Mouse (Mus musculus) thymus, adult 18-20 months (tissue): Measurements from ENCODE around the gene Unc45a.

Experiments
- DNase-seq, 2 experiments: peaks; one replicate each; pipeline ENCODE4 v3.0.0; 2022; ENCODE audit warnings: mixed read lengths in 2 of 2

Unc45a gene

GRCm38 (mm10) chr7:80340793-80341192 lies at the start of gene Unc45a:
TSS of gene Unc45a (minus strand) at chr7:80341005.
- peak; percentile 69 to 78 for DNase-seq

- no peak for DNase-seq
Measured at GRCm38 (mm10) chr7:80387633-80388543, 47.1 kb upstream of the Unc45a start, which contains the start of gene Fes. TSS of gene Fes (minus strand) at chr7:80387946.

DNA sequence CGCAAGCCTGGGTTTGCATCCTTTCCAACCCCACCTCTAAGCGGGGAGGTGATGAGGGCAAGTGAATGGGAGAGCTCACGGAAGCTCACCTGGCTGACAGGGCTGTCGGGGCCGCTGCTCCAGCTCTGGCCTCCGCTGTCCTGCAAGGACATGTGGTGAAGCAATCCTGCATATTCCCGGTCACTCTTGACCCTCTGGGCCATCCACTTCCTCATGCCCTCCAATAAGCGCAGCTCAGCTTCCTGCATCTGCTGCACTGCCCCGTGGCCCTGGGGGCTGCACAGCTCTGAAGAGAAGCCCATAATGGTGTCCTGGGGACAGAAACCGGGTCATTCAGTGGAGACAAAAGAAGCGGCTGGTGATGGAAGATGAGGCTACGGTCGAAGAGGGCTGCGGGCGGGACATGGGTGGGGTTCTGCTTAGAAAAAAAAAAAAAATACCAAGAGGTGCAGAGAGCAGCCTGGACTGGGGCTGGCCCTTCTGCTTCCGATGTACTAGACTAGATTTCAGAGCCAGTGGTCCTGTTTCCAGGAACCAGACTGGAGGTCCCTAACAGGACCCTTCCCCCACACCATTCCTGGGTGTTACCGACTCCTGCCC lies 46.3 kb upstream of the Unc45a start:
- no peak for DNase-seq

- peak; percentile 64 to 70 for DNase-seq
Measured at GRCm38 (mm10) chr7:80386235-80386930, 45.6 kb upstream of the Unc45a start.

DNA sequence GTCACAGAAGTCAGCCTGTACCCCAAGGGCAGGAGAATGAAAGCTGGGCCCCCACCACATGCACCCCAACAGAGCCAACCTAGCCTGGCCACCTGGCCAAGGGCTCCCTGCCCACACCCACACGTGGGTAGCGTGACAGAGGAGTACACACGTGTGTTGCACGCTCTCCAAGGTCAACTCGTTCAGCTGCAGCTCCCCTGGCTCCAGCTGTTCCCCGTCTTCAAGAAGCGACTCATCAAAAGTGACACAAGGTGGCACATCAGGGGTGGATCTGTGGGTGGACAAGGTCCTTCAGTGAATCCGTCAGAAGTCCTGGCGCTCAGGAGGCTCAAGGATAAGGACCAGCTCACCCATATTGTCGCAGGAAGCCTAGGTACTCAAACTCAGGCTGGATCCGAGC lies 42.1 kb upstream of the Unc45a start:
- no peak for DNase-seq

DNA sequence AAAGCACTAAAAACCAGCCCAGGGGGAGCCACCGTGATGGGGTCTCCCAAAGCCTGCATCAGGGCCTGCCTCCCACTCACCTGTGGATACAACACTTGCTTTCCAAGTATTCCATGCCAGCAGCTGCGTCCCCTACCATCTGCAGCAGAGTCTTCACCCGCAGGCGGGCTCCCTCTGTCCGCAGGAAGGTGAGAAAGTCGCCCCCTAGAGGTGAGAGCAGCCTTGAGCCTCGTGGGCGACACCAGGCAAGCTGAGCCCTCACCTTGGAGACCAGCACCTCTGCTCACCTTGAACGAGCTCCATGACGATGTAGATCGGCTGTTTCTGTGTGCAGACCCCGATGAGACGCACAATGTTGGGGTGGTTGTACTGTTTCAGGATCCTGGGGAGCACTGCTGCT lies 38.7 kb upstream of the Unc45a start:
- peak in 1 of 2 experiments; percentile 37 for DNase-seq

GRCm38 (mm10) chr7:80377471-80377870 lies 36.7 kb upstream of the Unc45a start:
- DNase-seq: peak in 1 of 2 experiments; percentile 49

- no peak for DNase-seq
Measured at GRCm38 (mm10) chr7:80376192-80376591, 35.4 kb upstream of the Unc45a start.

GRCm38 (mm10) chr7:80375376-80376039 lies 34.7 kb upstream of the Unc45a start:
- DNase-seq: no peak

- DNase-seq: no peak
Measured at GRCm38 (mm10) chr7:80374733-80375132, 33.9 kb upstream of the Unc45a start.

DNA sequence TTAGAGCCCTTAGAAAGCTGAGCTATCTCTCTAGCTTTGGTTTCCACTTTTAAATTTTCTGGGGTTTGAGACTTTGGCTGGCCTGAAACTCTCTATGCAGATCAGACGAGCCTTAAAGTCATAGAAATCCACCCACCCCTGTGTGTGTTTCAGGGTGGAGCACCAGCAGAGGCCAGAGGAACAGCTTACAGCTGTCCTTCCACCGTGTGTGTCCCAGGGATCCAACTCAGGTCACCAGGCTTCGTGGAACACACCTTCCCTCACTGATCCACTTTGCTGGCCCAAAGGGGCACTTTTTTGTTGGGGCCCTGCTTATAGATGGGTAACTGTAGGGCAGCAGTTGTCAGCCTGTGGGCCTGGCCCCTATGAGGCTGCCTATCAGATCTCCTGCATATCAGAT lies 33.5 kb upstream of the Unc45a start:
- no peak for DNase-seq

DNA sequence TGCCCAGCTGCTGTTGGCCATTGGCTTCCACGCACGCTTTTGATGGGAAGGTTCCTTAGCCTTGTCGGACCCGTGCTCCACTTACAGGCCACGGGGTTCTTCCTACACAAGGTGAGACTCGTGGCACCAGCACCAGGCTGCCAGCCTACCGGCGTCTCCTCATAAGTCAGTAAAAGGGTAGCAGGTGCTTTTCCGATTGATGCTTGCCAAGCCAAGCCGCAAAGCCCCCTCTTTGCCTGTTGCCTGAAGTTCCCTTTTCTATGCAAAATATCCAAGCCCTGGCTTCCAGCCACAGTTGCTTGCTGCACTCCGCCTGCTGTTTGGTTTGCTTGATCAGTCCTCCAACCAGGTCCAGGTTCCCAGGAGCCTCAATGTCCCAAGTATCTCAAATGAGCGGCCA lies 33.0 kb upstream of the Unc45a start:
- DNase-seq: peak; percentile 46 to 58

GRCm38 (mm10) chr7:80373352-80373751 lies 32.5 kb upstream of the Unc45a start:
- DNase-seq: no peak

GRCm38 (mm10) chr7:80372667-80373066 lies 31.9 kb upstream of the Unc45a start:
- DNase-seq: peak in 1 of 2 experiments; percentile 44

DNA sequence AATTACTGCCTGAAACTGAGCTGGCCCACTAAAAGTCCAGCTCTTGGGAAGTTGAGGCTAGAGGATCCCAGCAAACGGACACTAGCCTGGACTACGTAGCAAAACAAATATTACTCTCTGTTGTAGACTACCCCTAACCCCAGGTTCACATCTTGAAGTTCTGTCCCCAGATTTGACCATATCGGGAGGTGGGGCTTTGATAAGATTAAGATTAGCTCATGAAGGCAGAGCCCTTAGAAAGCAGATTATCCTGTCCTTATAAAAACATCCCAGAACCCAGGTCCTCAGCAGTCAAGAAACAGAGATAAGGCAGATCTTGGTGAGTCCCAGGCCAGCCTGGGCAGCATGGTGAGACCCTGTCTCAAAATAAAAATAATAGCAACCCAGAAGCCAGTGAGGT lies 31.4 kb upstream of the Unc45a start:
- no peak for DNase-seq

DNA sequence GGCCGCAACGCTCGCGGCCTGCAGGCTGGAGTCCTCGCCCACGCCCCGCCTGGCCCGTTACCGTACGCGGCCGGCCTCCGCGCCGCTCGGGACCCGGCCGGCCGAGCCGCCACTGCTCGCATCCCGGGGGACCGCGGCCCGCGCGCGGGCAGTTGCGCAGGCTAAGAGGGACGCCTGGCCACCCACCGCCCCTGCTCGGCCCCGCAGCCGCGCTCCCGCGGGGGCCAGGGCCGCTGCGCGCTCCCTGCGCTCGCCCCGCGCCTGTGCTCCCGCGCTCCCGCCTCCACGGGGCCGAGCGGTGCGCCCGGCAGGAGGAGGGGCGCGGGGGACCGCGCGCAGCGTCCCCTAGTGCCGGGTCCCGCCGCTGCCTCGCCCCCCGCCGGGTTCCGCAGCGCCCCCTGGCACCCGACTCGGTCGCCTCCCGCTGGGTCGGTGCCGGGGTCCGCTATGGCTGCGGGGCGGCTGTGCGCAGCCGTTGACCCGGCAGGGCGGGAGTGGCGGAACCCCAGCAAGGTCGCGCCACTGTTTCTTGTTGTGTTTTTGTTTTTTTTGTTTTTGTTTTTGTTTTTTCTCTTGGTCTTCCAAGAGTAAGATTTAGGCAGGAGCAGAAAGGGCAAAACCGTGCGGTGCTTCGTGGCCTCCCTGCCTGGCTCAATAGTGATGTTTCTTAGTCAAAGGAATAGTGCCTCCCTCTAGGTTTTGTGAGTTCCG lies 30.4 kb upstream of the Unc45a start, which contains the start of gene Man2a2:
Man2a2 (minus strand) TSS at position 335 of the 711 bp plus-strand sequence.
- DNase-seq: peak; percentile 62 to 72

DNA sequence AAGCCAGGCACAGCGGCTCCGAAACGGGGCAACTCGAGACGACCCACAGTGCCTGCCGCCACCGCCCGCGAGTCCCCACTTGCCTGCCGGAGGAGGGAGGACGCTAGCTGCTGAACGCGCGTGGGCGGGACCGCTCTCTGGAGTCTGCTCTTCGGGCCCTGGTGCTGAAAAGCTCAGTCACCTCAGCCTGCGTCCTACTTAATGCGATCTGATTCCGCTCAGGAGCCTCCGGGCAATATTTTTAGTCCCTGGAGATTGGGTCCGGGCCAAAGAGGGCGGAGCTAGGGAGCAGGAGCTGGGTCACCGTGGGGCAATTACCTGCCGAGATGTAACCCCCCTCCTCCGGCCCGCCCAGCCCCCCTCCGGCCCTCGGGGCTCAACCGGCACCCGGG lies 29.8 kb upstream of the Unc45a start:
- DNase-seq: peak; percentile 80 to 84

DNA sequence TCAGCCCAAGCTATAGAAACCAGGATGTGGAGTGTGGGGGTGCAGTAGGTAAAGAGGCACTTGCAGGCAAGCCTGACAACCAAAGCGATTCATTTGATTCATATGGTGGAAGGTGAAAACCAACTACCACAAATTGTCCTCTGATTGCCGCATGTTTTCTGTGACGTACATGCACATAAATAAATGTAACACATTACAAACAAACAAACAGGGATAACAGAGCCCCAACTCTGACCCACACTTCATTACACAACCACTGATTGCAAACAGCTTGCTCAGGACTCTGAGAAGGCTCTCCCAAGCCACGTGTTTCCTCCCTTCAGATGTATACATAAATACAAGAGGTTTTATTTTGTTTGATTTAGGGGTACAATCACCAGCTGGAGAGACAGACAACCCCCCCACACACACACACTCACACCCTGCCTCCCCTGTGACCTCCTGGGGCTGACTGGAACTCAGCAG lies 29.2 kb upstream of the Unc45a start:
- no peak for DNase-seq

DNA sequence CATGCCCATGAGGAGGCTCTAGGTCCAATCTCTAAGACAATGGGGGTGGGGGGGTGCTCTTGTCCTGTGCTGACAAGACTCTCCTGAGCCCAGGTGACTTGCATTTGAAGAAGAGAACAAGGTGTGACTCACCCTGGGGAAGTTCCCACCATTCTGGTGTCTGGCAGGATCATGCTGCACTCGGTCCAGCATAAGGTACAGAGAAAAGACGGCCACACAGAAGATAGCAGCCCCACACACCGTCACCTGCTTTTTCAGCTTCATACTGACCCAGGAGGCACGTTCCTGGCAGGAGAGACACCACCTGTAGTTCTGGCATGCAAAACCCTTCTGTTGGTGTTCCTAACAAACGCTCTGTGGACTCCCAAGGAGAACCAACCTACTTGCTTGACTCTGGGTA lies 28.7 kb upstream of the Unc45a start:
- no peak for DNase-seq

GRCm38 (mm10) chr7:80368635-80369421 lies 28.0 kb upstream of the Unc45a start:
- no peak for DNase-seq

DNA sequence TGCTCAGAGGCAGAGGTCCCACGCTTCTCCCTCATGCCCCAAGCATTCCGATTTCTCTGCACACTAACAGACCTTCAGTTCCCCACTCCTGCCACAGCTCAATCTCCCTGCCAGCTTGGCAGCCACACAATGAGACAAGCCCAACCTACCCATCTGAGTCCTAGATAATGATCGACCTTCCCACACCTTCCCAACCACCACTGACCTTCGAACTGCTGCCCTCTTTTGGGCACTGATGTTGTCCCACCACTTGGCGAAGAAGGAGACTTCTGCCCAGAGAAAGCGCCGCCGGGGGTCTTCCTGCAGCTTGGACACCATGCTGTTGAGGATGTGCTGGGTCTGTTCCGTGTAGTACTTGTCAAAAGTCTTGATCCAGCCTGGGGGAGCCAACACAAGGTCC lies 27.2 kb upstream of the Unc45a start:
- DNase-seq: no peak
